Mouse (Mus musculus) left cerebral cortex, adult 11 months (tissue): ENCODE measurements around the gene Gm10639.
"Not testable (repeated sequence)": the region's sequence is repeated elsewhere in the genome, so short reads cannot be mapped to it uniquely, and the experiment has no call there.

Experiments used
- DNase-seq: peaks from one replicate; pipeline ENCODE4 v3.0.0; 2022; ENCODE audit warnings: low spot score

The Gm10639 gene

GRCm38 (mm10) chr9:78289723-78290122, at the start of gene Gm10639:
TSS of gene Gm10639 (plus strand) at chr9:78289923.
- DNase-seq = not testable (repeated sequence)

GRCm38 (mm10) chr9:78255683-78256470, 33.8 kb upstream of the Gm10639 start:
- not testable (repeated sequence) for DNase-seq

GRCm38 (mm10) chr9:78256914-78257313, 32.8 kb upstream of the Gm10639 start, which contains the start of gene Gm3776:
TSS of gene Gm3776 (plus strand) at chr9:78257129.
- not testable (repeated sequence) for DNase-seq

- not testable (repeated sequence) for DNase-seq
Measured at GRCm38 (mm10) chr9:78259688-78260087, 30.0 kb upstream of the Gm10639 start.

- not testable (repeated sequence) for DNase-seq
Measured at GRCm38 (mm10) chr9:78270945-78271344, 18.8 kb upstream of the Gm10639 start.

DNA sequence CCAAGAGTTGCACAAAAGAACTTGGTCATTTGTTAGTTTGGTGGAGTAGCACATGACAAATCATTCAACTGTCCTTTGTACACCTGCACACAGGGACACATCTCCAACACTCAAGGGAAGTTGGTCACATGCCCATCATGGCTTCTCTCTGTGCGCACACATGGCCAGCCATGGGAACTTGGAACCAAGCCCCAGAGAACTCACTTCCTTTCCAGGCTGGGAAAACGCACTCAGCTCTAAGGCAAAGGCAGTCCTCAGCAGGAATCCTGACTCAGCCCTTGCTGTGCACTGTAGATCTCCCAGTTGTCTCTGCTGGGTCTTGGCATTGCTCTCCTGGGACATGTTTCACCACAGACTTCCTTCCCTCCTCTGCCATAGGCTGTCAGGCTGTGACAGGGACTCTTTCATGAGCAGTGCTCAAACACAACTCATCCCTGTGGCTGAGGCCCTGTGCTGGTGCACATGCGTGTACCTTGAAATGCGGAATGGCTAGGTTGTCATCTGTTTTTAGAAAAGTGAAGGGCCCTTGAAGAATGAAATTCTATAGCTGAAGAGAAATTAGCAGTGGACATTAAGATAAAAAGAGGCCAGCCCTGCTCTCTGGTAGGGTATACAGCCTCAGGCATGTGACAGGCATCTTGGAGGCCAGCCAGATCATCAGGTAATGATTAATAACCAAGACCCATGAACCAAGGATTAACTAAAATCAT, 7.6 kb upstream of the Gm10639 start:
- DNase-seq = not testable (repeated sequence)

DNA sequence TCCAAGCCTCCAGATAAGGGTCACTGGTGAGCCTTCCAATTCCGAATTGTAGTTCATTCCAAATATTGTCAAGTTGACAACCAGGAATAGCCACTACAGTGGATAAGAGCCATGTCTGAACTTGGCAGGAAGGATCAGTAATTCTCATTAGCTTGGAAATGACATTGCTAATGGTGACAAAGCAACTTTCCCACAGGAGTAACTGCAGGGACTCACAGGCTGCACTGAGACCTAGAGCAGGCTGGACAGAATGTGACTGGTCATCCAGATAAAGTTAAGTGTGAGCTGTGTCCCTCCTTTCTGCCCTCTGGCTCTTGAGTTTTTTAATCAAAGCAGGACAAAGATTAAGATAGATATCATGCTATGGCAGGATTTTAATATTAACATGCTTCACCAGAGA, 660 bp upstream of the Gm10639 start:
- DNase-seq = not testable (repeated sequence)

DNA sequence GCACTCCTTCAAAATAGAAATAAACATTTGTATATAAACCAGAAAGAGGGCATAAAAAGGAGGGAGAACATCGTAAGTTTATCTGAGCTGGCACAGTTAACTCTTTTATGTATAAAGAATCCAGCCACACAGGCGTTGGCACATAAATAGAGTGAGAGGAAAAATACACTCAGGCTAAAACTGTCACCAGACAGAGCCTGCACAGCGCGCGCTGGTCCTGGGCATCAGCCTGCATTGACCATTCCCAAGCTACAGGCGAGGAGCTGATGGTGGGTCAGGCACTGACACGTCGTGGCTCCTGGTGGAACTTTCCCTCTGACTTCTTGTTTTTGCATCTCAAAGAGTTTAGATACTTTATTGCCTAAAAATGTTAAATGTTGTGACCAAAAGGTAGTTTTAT, 2.7 kb downstream of the Gm10639 start:
- DNase-seq = not testable (repeated sequence)

DNA sequence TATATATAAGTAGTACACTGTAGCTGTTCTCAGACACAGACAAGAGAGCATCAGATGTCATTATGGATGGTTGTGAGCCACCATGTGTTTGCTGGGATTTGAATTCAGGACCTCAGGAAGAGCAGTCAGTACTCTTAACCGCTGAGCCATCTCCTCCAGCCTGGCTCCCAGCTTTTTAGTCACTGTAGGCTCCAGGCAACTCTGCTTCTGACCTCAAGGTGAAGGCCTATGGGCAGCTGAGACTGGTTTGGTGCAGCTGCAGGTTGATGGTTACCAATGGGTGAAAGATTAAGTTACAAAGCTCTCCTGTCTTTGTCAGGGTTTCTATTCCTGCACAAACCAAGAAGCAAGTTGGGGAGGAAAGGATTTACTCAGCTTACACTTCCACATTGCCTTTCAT, 4.0 kb downstream of the Gm10639 start:
- DNase-seq = not testable (repeated sequence)

- DNase-seq = not testable (repeated sequence)
Measured at GRCm38 (mm10) chr9:78294781-78295180, 5.1 kb downstream of the Gm10639 start.

GRCm38 (mm10) chr9:78296089-78296488, 6.4 kb downstream of the Gm10639 start:
- not testable (repeated sequence) for DNase-seq

DNA sequence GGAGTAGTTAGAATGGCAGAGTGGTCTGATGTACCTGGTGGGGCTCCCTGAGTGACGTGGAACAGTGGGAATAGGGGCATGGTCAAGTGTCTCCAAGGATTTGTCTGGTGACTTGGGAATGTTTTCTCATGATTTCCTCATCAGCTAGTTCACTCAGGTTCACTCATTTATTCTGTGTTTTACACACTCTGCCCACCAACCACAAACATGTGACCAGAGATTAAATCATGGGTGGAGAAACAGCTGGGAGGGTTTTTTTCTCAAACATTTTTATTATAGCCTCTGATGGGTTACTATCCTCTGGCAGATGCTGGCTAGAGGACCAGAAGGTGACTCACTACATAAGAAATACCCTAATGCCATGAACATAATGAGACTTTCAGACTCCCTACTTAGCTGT, 8.5 kb downstream of the Gm10639 start:
- DNase-seq = no peak

DNA sequence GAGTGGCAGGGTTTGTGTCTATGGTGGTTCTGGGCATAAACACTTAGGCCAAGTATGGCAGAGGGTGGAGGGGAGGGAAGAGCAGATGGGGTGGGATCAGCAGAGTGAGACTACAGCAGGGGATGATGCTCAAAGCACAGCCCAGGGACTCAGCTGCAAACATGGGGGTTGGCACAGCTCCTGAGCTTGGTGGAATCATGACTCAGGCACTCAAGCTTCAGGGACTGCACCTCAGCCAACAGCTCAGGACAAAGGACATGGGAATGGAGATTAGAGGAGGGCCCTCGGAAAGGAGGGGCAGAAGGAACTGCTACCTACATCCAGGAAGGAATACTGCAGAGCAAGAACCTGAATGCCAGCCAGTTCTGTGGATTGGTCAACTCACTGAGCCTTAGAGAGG, 9.4 kb downstream of the Gm10639 start:
- not testable (repeated sequence) for DNase-seq

- not testable (repeated sequence) for DNase-seq
Measured at GRCm38 (mm10) chr9:78308122-78308521, 18.4 kb downstream of the Gm10639 start.

DNA sequence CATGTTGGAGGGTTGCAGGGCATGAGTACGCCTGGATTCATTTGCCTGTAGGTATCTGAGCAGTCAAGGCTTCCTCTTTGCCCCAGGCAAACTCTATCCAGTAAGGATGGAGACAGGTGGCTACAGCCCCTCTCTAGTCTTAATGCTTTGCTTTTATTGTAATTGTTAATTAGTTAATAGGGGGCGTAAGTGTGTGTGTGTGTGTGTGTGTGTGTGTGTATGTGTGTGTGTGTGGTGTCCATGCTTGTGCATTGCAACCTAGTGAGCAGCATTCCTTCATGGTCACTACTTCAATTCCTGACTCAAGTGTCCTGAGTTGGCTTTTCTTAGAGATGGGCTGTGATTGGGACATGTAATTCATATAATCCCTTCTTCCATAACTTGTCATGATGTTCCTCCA, 25.0 kb downstream of the Gm10639 start, which contains the start of gene Omt2a:
Omt2a (minus strand) TSS at position 101 of the 400 bp plus-strand sequence.
- no peak for DNase-seq

DNA sequence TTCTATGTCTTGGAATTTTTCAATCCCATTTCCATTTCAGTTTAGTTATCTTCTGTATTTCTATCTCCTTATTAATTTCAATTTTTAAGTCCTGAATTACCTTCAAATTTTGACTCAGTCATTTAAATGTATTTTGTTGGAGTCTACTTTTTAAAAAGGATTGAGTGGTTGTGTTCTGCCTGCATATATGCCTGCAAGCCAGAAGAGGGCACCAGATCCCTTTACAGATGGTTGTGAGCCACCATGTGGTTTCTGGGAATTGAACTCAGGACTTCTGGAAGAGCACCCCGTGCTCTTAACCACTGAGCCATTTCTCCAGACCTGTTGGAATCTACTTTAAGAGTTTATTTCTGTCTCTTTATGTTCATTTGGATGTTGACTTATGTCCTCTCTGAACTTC, 29.8 kb downstream of the Gm10639 start:
- DNase-seq = no peak

DNA sequence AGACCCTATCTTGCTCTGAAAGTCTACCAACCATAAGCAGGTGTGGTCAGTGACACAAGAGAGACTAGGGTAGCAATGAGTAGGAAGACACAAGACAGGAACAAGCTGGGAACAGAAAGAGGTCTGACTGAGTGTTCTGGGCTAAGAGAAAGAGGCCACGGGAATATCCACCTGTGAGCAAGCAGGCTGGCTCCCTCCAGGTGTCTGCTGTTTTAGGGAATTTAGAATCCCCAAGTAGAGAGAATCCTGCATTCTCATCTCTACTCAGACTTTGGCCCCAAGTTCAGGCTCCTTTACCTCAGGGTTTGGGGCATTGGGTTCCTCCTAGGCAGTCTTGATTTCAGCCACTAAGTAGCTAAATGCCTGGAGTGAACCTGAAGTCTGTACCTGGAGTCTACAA, 37.6 kb downstream of the Gm10639 start, which contains the start of gene Omt2b:
Omt2b (plus strand) TSS at position 301 of the 400 bp plus-strand sequence.
- not testable (repeated sequence) for DNase-seq

- not testable (repeated sequence) for DNase-seq
Measured at GRCm38 (mm10) chr9:78337050-78337449, 47.3 kb downstream of the Gm10639 start.

DNA sequence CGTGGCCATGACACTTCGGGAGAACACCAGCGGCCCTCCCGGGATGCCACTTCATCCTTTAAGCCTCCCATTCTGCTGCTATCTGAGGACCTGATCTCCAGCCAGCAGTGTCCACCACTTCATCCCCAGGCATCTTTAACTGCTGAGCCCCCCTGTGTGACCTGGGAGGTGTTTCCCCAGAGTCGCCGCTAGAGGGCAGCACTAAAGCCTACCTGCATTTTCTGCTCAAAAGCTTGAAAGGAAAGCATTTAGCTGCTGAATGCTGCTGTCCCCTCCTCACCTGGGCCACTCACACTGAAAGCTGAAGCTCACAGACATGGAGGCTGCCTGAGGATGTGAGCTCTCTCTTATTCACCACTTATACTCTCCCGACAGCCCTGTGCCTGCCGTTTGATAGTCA, 50.6 kb downstream of the Gm10639 start:
- peak; percentile 5 for DNase-seq

DNA sequence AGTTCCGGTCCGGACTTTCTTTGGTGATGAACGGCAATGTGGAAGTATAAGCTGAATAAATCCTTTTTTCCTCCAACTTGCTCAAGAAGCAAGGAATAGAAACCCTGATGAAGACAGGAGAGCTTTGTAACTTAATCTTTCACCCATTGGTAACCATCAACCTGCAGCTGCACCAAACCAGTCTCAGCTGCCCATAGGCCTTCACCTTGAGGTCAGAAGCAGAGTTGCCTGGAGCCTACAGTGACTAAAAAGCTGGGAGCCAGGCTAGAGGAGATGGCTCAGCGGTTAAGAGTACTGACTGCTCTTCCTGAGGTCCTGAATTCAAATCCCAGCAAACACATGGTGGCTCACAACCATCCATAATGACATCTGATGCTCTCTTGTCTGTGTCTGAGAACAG, 52.8 kb downstream of the Gm10639 start:
- DNase-seq = not testable (repeated sequence)

DNA sequence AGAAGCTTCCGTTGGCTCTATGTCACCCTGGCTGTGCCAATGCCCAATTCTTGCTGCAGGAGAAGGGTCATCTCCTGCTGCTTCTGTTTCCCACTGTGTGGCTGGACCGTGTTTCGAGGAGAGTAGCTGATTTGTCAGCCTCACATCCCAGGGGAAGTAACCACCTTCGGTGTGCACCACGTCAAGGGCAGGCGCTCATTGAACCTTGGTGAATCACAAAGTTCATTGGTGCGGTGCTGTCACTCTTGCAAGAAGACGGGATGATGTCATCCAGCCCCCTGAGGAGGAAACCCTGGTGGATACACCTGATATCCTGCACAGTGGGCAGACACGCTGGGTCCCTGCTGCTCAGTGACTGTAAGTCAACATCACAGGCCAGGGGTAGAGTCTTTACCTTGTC, 53.3 kb downstream of the Gm10639 start:
- not testable (repeated sequence) for DNase-seq

- DNase-seq = not testable (repeated sequence)
Measured at GRCm38 (mm10) chr9:78345235-78345634, 55.5 kb downstream of the Gm10639 start.

DNA sequence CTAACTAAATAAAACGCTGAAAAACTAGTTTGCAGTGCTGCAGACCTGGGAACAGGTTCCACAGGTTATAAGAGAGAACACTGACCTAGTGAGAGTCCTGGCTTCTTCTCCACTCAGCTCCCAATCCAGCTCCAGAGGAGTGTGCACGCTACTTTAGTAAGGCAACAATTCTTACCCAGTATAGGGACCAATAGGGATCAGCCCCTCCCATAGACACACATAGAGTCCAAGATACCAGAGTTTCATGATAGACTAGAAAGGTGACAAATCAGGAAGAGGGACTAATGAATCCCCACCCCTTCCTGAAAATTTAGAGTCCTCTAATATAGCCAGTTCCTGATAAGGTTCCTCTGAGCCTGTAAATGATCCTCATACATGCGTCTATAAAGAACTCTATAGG, 57.3 kb downstream of the Gm10639 start:
- DNase-seq = no peak
